22 mouse cellular contexts compared by ENCODE assay signal in the genomic region with DNA sequence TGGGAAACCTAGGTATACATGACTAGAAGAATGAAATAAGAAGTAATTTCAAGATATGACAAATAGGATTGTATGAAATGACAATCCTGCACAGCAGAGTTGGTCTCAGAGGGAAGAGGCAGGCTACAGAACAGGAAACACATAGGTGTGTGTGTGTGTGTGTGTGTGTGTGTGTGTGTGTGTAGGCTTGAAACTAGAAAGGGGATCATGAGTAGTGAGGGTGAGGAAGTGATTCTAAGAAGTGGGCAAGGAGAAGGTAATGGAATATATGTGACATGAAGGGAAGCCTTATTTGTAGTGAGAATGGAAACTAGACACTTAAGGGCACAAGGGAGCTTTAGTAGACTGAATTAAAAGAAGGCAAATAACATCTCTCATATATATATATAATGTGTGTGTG. TPM values are rescaled to one million over a fixed set of nuclear protein-coding genes. Genes with fewer than 3 reads are reported as not detected.
DNase-seq lines count a peak whose midpoint lies in the region; ATAC-seq lines count a peak whose summit lies in the region.
"Had no signal": no experiment of that assay in that cellular context is flagged by ENCODE, and none has a peak within 500 bp of the region (broad histone marks: within the 10 kb centered on the region; RNA-seq: fewer than 3 reads in every experiment).

No protein-coding gene starts in this region.

- peak; percentile 25 to 53 for DNase-seq in B cell, adult 2 months
- DNase-seq in spleen, postnatal 14 days (ENCODE audit: low spot score in 2 of 2) = no peak
- DNase-seq in gastrocnemius, adult 8-10 months (ENCODE audit: low spot score in 2 of 2) = no peak
- DNase-seq: adrenal gland, adult 8-10 months; adrenal gland, postnatal 25 days; cerebellum, adult 11-12 months; cerebellum, adult 8-10 months; cerebellum, postnatal 10 days; cerebellum, postnatal 36 days; forebrain, postnatal 0 days; gastrocnemius, postnatal 10 days; gastrocnemius, postnatal 36 days; heart, adult 18-20 months; heart, postnatal 10 days; heart, postnatal 36 days had no signal

- 0 out of 2 replicates have a peak, but pooled peaks have one; percentile 45 for ATAC-seq in common myeloid progenitor, adult 5-6 weeks (replicated peaks; ENCODE audit: low read depth, poor library complexity, severe bottlenecking)
- ATAC-seq in megakaryocyte progenitor cell, adult 5-6 weeks (replicated peaks; ENCODE audit: poor library complexity) = peak; percentile 90
- no peak for ATAC-seq in frontal cortex, adult (ENCODE audit: low TSS enrichment)
- ATAC-seq: activated CD4-positive, CD25-positive, alpha-beta regulatory T cell, adult 4 months; forebrain, embryonic 14.5 days; forebrain, postnatal 0 days; hindbrain, embryonic 16.5 days; intestine, embryonic 15.5 days had no signal

RNA-seq across cellular contexts. Expression of gene Gm6377, which starts 11.3 kb away (rescaled TPM):
- total RNA-seq in common myeloid progenitor, adult 5-6 weeks (2017) = 0.27 TPM in 1 of 2 replicates, not detected in the other
- 0.79 and 1.0 TPM in 2 replicates for total RNA-seq in megakaryocyte progenitor cell, adult 5-6 weeks (2015)
- total RNA-seq in megakaryocyte progenitor cell, adult 5-6 weeks (2017) = 0.84 and 2.4 TPM in 2 replicates
- not detected for total RNA-seq in gastrocnemius, adult 8-10 months (2022)
- total RNA-seq: forebrain, postnatal 0 days; gastrocnemius, postnatal 36 days had no signal

Comparison
In these comparisons a context has a peak if more than half of its experiments do, and no peak if none do; other contexts are left out.
1. DNase-seq: peak in B cell, adult 2 months (2 of 2); none in spleen, postnatal 14 days (0 of 2) and gastrocnemius, adult 8-10 months (0 of 2).